Mouse (Mus musculus): ENCODE measurements around the gene Snx3.

Gene Snx3

GRCm38 (mm10) chr10:42504096-42504710, 2.4 kb downstream of the Snx3 start:
- DNase-seq (ENCODE audit: low read depth, low spot score) = no peak

- no peak for DNase-seq (ENCODE audit: low read depth, low spot score)
Observed at GRCm38 (mm10) chr10:42510141-42510540, 8.3 kb downstream of the Snx3 start.

GRCm38 (mm10) chr10:42511184-42512135, 9.6 kb downstream of the Snx3 start:
- DNase-seq (ENCODE audit: low read depth, low spot score) = no peak

GRCm38 (mm10) chr10:42514125-42514524, 12.3 kb downstream of the Snx3 start:
- no peak for DNase-seq (ENCODE audit: low read depth, low spot score)

- no peak for DNase-seq (ENCODE audit: low read depth, low spot score)
Observed at GRCm38 (mm10) chr10:42518363-42518762, 16.5 kb downstream of the Snx3 start.

- DNase-seq (ENCODE audit: low read depth, low spot score) = no peak
Observed at GRCm38 (mm10) chr10:42521315-42521981, 19.6 kb downstream of the Snx3 start.

- no peak for DNase-seq (ENCODE audit: low read depth, low spot score)
Observed at GRCm38 (mm10) chr10:42522912-42523311, 21.1 kb downstream of the Snx3 start.

GRCm38 (mm10) chr10:42523556-42524162, 21.8 kb downstream of the Snx3 start:
- DNase-seq (ENCODE audit: low read depth, low spot score) = no peak

GRCm38 (mm10) chr10:42525682-42526081, 23.9 kb downstream of the Snx3 start:
- no peak for DNase-seq (ENCODE audit: low read depth, low spot score)

- DNase-seq (ENCODE audit: low read depth, low spot score) = no peak
Observed at GRCm38 (mm10) chr10:42533836-42534453, 32.1 kb downstream of the Snx3 start.

- no peak for DNase-seq (ENCODE audit: low read depth, low spot score)
Observed at GRCm38 (mm10) chr10:42537571-42538316, 35.9 kb downstream of the Snx3 start.

- DNase-seq (ENCODE audit: low read depth, low spot score) = no peak
Observed at GRCm38 (mm10) chr10:42545707-42546503, 44.1 kb downstream of the Snx3 start.

- no peak for DNase-seq (ENCODE audit: low read depth, low spot score)
Observed at GRCm38 (mm10) chr10:42546507-42546906, 44.7 kb downstream of the Snx3 start.

GRCm38 (mm10) chr10:42559581-42560200, 57.9 kb downstream of the Snx3 start:
- no peak for DNase-seq (ENCODE audit: low read depth, low spot score)

GRCm38 (mm10) chr10:42562272-42562671, 60.4 kb downstream of the Snx3 start:
- DNase-seq (ENCODE audit: low read depth, low spot score) = no peak

- no peak for DNase-seq (ENCODE audit: low read depth, low spot score)
Observed at GRCm38 (mm10) chr10:42572567-42572966, 70.7 kb downstream of the Snx3 start.

- no peak for DNase-seq (ENCODE audit: low read depth, low spot score)
Observed at GRCm38 (mm10) chr10:42572971-42573370, 71.1 kb downstream of the Snx3 start.

GRCm38 (mm10) chr10:42574639-42575038, 72.8 kb downstream of the Snx3 start:
- no peak for DNase-seq (ENCODE audit: low read depth, low spot score)

- DNase-seq (ENCODE audit: low read depth, low spot score) = no peak
Observed at GRCm38 (mm10) chr10:42577525-42578280, 75.9 kb downstream of the Snx3 start.

All from WW6 (cell line).